Mouse (Mus musculus): Measurements from ENCODE around the gene Chd5. TPM values are rescaled to one million over a fixed set of nuclear protein-coding genes. Genes with fewer than 3 reads are reported as not detected.
A peak's percentile ranks its signal among the peaks of the same experiment; 100 is the strongest.

The Chd5 gene
- polyA plus RNA-seq, 1 experiment from 2014 or later = 33.5 TPM

GRCm38 (mm10) chr4:152296874-152297861 is 41.3 kb upstream of the Chd5 start, which contains the start of gene Icmt:
Icmt (plus strand) TSS chr4:152297227.
- H3K27me3 ChIP-seq (replicated peaks; ENCODE audit: control insufficient read depth, insufficient read depth, low read length) = peaks cover 30% of the 10 kb centered on the region
- peak within 1 kb of the TSS; percentile 85 for H3K4me2 ChIP-seq (ENCODE audit: low read length)
- H3K27ac ChIP-seq (ENCODE audit: low read length) = peak within 1 kb of the TSS; percentile 69; the same call in 1 of the 2 replicates
- H3K4me1 ChIP-seq (replicated peaks; ENCODE audit: control insufficient read depth, insufficient read depth, low read length) = peaks cover 23% of the 10 kb centered on the region
- no peaks in the 10 kb centered on the region; the same call in 1 of the 2 replicates for H3K36me3 ChIP-seq (ENCODE audit: control insufficient read depth, insufficient read depth)
- peak; percentile 96 for ATAC-seq
- peak within 1 kb of the TSS; percentile 93 for H3K9ac ChIP-seq (replicated peaks; ENCODE audit: low read depth, low read length)
- no peaks in the 10 kb centered on the region for H3K9me3 ChIP-seq (ENCODE audit: control insufficient read depth, low read length)
- peak within 1 kb of the TSS; percentile 54 for H3K4me3 ChIP-seq (replicated peaks; ENCODE audit: low read length)
- WGBS = under 1% methylated on average over 119 of the region's 119 CpGs

DNA sequence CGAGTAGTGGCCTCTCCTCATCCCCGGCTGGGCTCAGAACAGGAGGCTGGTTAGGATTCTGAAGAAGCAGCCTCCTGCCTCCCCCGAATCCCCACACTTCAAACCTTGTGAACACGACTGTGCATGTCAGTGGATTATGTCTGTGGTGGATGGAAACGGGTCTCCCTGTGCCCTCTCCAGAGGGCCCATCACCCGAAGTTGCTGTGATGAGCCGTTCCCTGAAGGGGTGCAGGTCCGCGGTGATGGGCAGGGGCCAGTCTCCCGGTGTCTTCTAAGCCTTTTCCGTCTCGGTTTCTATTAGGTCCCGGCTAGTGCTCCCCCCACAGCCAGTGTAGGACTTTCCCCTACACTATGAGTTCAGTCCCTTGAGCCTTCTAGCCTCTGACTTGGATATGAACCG is 39.6 kb upstream of the Chd5 start:
- no peak overlapping the region for H3K4me2 ChIP-seq (ENCODE audit: low read length)
- 79% methylated on average over 14 of the region's 14 CpGs for WGBS
- H3K9ac ChIP-seq (replicated peaks; ENCODE audit: low read depth, low read length) = no peak overlapping the region
- H3K9me3 ChIP-seq (ENCODE audit: control insufficient read depth, low read length) = no peaks in the 10 kb centered on the region
- H3K36me3 ChIP-seq (ENCODE audit: control insufficient read depth, insufficient read depth) = peaks cover 10% of the 10 kb centered on the region
- peaks cover 23% of the 10 kb centered on the region for H3K4me1 ChIP-seq (replicated peaks; ENCODE audit: control insufficient read depth, insufficient read depth, low read length)
- H3K27ac ChIP-seq (ENCODE audit: low read length) = no peak overlapping the region
- no peak for ATAC-seq
- H3K4me3 ChIP-seq (replicated peaks; ENCODE audit: low read length) = no peak overlapping the region
- peaks cover 16% of the 10 kb centered on the region for H3K27me3 ChIP-seq (replicated peaks; ENCODE audit: control insufficient read depth, insufficient read depth, low read length)

- 70% methylated on average over 8 of the region's 8 CpGs for WGBS
- H3K4me2 ChIP-seq (ENCODE audit: low read length) = no peak overlapping the region
- ATAC-seq = no peak
- no peak overlapping the region for H3K9ac ChIP-seq (replicated peaks; ENCODE audit: low read depth, low read length)
- no peaks in the 10 kb centered on the region for H3K9me3 ChIP-seq (ENCODE audit: control insufficient read depth, low read length)
- peaks cover 6% of the 10 kb centered on the region for H3K27me3 ChIP-seq (replicated peaks; ENCODE audit: control insufficient read depth, insufficient read depth, low read length)
- no peak overlapping the region for H3K4me3 ChIP-seq (replicated peaks; ENCODE audit: low read length)
- peaks cover 17% of the 10 kb centered on the region for H3K36me3 ChIP-seq (ENCODE audit: control insufficient read depth, insufficient read depth)
- no peak overlapping the region for H3K27ac ChIP-seq (ENCODE audit: low read length)
- peaks cover 23% of the 10 kb centered on the region for H3K4me1 ChIP-seq (replicated peaks; ENCODE audit: control insufficient read depth, insufficient read depth, low read length)
Measured at GRCm38 (mm10) chr4:152300375-152300774, 38.1 kb upstream of the Chd5 start.

DNA sequence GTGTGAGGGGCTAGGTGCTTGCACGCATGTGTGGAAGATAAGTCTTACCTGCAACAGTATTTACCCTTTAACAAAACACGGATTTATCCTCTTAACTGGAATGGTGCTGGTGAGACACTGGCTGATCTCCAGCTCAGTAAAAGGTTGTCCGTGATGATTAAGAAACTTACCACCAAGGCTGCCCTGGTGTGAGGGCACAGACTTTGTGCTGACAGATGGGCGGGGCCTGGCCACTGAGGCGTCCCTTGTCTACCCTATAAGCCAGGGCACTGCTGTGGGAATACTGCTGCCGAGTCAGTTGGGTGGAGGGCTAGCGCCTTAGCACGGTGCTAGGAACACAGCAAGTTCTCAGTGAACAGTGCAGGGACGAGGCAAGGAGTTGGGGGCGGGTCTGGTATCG is 36.4 kb upstream of the Chd5 start:
- Histone ChIP-seq H3K9ac (replicated peaks; ENCODE audit: low read depth, low read length) (no peak overlapping the region), H3K4me3 (replicated peaks; ENCODE audit: low read length) (no peak overlapping the region), H3K9me3 (ENCODE audit: control insufficient read depth, low read length) (no peaks in the 10 kb centered on the region), H3K27ac (ENCODE audit: low read length) (no peak overlapping the region), H3K27me3 (replicated peaks; ENCODE audit: control insufficient read depth, insufficient read depth, low read length) (no peaks in the 10 kb centered on the region), H3K36me3 (ENCODE audit: control insufficient read depth, insufficient read depth) (peaks cover 17% of the 10 kb centered on the region), H3K4me1 (replicated peaks; ENCODE audit: control insufficient read depth, insufficient read depth, low read length) (peaks cover 20% of the 10 kb centered on the region), H3K4me2 (ENCODE audit: low read length) (no peak overlapping the region)
- no peak for ATAC-seq
- 67% methylated on average over 11 of the region's 11 CpGs for WGBS

DNA sequence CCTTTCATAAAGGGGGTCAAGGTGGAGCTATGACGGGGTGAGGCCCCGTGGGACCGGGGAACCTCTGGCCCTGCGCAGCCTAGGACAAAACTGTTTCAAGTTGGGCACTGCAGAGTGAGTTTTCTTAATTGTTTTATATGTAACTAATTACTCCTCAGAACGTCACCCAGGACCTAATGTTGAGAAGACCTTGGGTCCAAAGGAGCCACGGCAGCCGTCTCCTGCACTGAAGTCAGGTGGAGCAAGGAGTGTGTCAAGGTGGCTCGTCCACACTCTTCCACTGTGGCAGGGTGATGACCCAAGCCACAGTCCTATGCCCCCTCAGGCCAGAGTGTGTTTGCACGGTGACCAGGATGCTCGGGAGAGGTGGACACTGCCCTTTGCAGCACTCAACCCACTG is 35.3 kb upstream of the Chd5 start:
- WGBS = 91% methylated on average over 10 of the region's 10 CpGs
- no peak overlapping the region for H3K4me3 ChIP-seq (replicated peaks; ENCODE audit: low read length)
- H3K27me3 ChIP-seq (replicated peaks; ENCODE audit: control insufficient read depth, insufficient read depth, low read length) = no peaks in the 10 kb centered on the region
- H3K4me2 ChIP-seq (ENCODE audit: low read length) = no peak overlapping the region
- H3K9ac ChIP-seq (replicated peaks; ENCODE audit: low read depth, low read length) = no peak overlapping the region
- no peak for ATAC-seq
- peaks cover 17% of the 10 kb centered on the region for H3K36me3 ChIP-seq (ENCODE audit: control insufficient read depth, insufficient read depth)
- H3K27ac ChIP-seq (ENCODE audit: low read length) = no peak overlapping the region
- peaks cover 15% of the 10 kb centered on the region for H3K4me1 ChIP-seq (replicated peaks; ENCODE audit: control insufficient read depth, insufficient read depth, low read length)
- H3K9me3 ChIP-seq (ENCODE audit: control insufficient read depth, low read length) = no peaks in the 10 kb centered on the region

- H3K36me3 ChIP-seq (ENCODE audit: control insufficient read depth, insufficient read depth) = peaks cover 17% of the 10 kb centered on the region
- ATAC-seq = no peak
- H3K9ac ChIP-seq (replicated peaks; ENCODE audit: low read depth, low read length) = no peak overlapping the region
- no peaks in the 10 kb centered on the region for H3K27me3 ChIP-seq (replicated peaks; ENCODE audit: control insufficient read depth, insufficient read depth, low read length)
- H3K4me3 ChIP-seq (replicated peaks; ENCODE audit: low read length) = no peak overlapping the region
- H3K27ac ChIP-seq (ENCODE audit: low read length) = no peak overlapping the region
- 81% methylated on average over 6 of the region's 6 CpGs for WGBS
- H3K4me1 ChIP-seq (replicated peaks; ENCODE audit: control insufficient read depth, insufficient read depth, low read length) = peaks cover 7% of the 10 kb centered on the region; the same call in 1 of the 2 replicates
- H3K4me2 ChIP-seq (ENCODE audit: low read length) = no peak overlapping the region
- no peaks in the 10 kb centered on the region for H3K9me3 ChIP-seq (ENCODE audit: control insufficient read depth, low read length)
Measured at GRCm38 (mm10) chr4:152304685-152305084, 33.8 kb upstream of the Chd5 start.

DNA sequence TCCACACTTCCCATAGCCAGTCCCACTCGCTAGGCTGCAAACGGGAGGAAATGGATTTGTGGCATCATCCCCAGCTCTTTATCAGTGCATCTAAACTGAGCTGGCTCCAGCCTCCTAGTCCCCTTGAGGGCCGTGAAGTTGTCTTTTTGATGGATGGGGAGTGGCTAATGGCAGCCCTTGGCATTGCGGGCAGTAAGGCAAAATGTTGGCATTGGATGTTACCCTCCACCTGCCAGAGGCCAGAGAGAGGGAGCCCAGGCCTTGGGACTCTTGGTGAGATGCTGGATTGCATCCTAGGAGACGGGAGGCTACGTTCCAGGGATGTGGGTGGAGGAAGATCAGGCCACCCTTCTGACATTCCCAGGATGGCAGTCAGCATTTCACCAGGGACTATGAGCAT is 32.5 kb upstream of the Chd5 start:
- no peak overlapping the region for H3K4me3 ChIP-seq (replicated peaks; ENCODE audit: low read length)
- ATAC-seq = no peak
- H3K27me3 ChIP-seq (replicated peaks; ENCODE audit: control insufficient read depth, insufficient read depth, low read length) = no peaks in the 10 kb centered on the region; the same call in 1 of the 2 replicates
- no peak overlapping the region for H3K4me2 ChIP-seq (ENCODE audit: low read length)
- WGBS = 91% methylated on average over 6 of the region's 6 CpGs
- H3K36me3 ChIP-seq (ENCODE audit: control insufficient read depth, insufficient read depth) = peaks cover 17% of the 10 kb centered on the region
- H3K4me1 ChIP-seq (replicated peaks; ENCODE audit: control insufficient read depth, insufficient read depth, low read length) = no peaks in the 10 kb centered on the region
- no peak overlapping the region for H3K27ac ChIP-seq (ENCODE audit: low read length)
- H3K9me3 ChIP-seq (ENCODE audit: control insufficient read depth, low read length) = no peaks in the 10 kb centered on the region
- no peak overlapping the region for H3K9ac ChIP-seq (replicated peaks; ENCODE audit: low read depth, low read length)

GRCm38 (mm10) chr4:152307542-152307941 is 30.9 kb upstream of the Chd5 start:
- Histone ChIP-seq H3K9ac (replicated peaks; ENCODE audit: low read depth, low read length) (no peak overlapping the region), H3K36me3 (ENCODE audit: control insufficient read depth, insufficient read depth) (peaks cover 17% of the 10 kb centered on the region), H3K27ac (ENCODE audit: low read length) (no peak overlapping the region), H3K9me3 (ENCODE audit: control insufficient read depth, low read length) (no peaks in the 10 kb centered on the region), H3K4me1 (replicated peaks; ENCODE audit: control insufficient read depth, insufficient read depth, low read length) (no peaks in the 10 kb centered on the region), H3K4me3 (replicated peaks; ENCODE audit: low read length) (no peak overlapping the region), H3K4me2 (ENCODE audit: low read length) (no peak overlapping the region), H3K27me3 (replicated peaks; ENCODE audit: control insufficient read depth, insufficient read depth, low read length) (peaks cover 14% of the 10 kb centered on the region)
- 85% methylated on average over 9 of the region's 9 CpGs for WGBS
- no peak for ATAC-seq

GRCm38 (mm10) chr4:152312186-152312585 is 26.3 kb upstream of the Chd5 start:
- Histone ChIP-seq H3K36me3 (ENCODE audit: control insufficient read depth, insufficient read depth) (no peaks in the 10 kb centered on the region), H3K4me3 (replicated peaks; ENCODE audit: low read length) (no peak overlapping the region), H3K4me1 (replicated peaks; ENCODE audit: control insufficient read depth, insufficient read depth, low read length) (peaks cover 12% of the 10 kb centered on the region), H3K9me3 (ENCODE audit: control insufficient read depth, low read length) (no peaks in the 10 kb centered on the region), H3K4me2 (ENCODE audit: low read length) (peak overlapping the region; percentile 52; the same call in 1 of the 2 replicates), H3K27me3 (replicated peaks; ENCODE audit: control insufficient read depth, insufficient read depth, low read length) (peaks cover 55% of the 10 kb centered on the region), H3K27ac (ENCODE audit: low read length) (no peak overlapping the region), H3K9ac (replicated peaks; ENCODE audit: low read depth, low read length) (no peak overlapping the region)
- ATAC-seq = no peak
- 3% methylated on average over 14 of the region's 14 CpGs for WGBS
